Mouse (Mus musculus): ENCODE measurements at regions not wholly inside any gene's neighbourhood (a gene's known extent, or its start where the extent isn't known, plus 50 kb on each side); places are given as distances from the start of the nearest gene placed in this dataset.

- intact Hi-C loops (cut with DNase I), result no loop called here
- DNase-seq (ENCODE audit: extremely low spot score in 1 of 2, low spot score in 2 of 2), result no peak
Observed at GRCm38 (mm10) chr16:46613062-46613818, 114.9 kb upstream of the Nectin3 start.

GRCm38 (mm10) chr16:46605879-46606203, 107.5 kb upstream of the Nectin3 start:
- DNase-seq (ENCODE audit: extremely low spot score in 1 of 2, low spot score in 2 of 2), result no peak

GRCm38 (mm10) chr16:46605001-46605878, 106.9 kb upstream of the Nectin3 start:
- DNase-seq (ENCODE audit: extremely low spot score in 1 of 2, low spot score in 2 of 2), result no peak
- intact Hi-C loops (cut with DNase I), result no loop called here

More at GRCm38 (mm10) chr16:46605879-46606203, 107.5 kb upstream of the Nectin3 start:
- intact Hi-C loops (cut with DNase I), result no loop called here

GRCm38 (mm10) chr16:46592618-46593253, 94.4 kb upstream of the Nectin3 start:
- intact Hi-C loops (cut with DNase I), result no loop called here
- DNase-seq (ENCODE audit: extremely low spot score in 1 of 2, low spot score in 2 of 2), result no peak

- intact Hi-C loops (cut with DNase I), result no loop called here
- no peak for DNase-seq (ENCODE audit: extremely low spot score in 1 of 2, low spot score in 2 of 2)
Observed at GRCm38 (mm10) chr16:46587056-46587455, 88.7 kb upstream of the Nectin3 start.

GRCm38 (mm10) chr16:46584502-46584901, 86.2 kb upstream of the Nectin3 start:
- intact Hi-C loops (cut with DNase I), result no loop called here
- no peak for DNase-seq (ENCODE audit: extremely low spot score in 1 of 2, low spot score in 2 of 2)

- intact Hi-C loops (cut with DNase I), result no loop called here
- peak; percentile 30 to 45 for DNase-seq (ENCODE audit: extremely low spot score in 1 of 2, low spot score in 2 of 2)
Observed at GRCm38 (mm10) chr16:46581115-46581514, 82.8 kb upstream of the Nectin3 start.

GRCm38 (mm10) chr16:46574221-46574620, 75.9 kb upstream of the Nectin3 start:
- DNase-seq (ENCODE audit: extremely low spot score in 1 of 2, low spot score in 2 of 2), result peak in 1 of 2 experiments; percentile 17
- intact Hi-C loops (cut with DNase I), result no loop called here

- intact Hi-C loops (cut with DNase I), result no loop called here
- DNase-seq (ENCODE audit: extremely low spot score in 1 of 2, low spot score in 2 of 2), result no peak
Observed at GRCm38 (mm10) chr16:46567446-46567845, 69.1 kb upstream of the Nectin3 start.

- peak in 1 of 2 experiments; percentile 17 for DNase-seq (ENCODE audit: extremely low spot score in 1 of 2, low spot score in 2 of 2)
- intact Hi-C loops (cut with DNase I), result no loop called here
Observed at GRCm38 (mm10) chr16:46566020-46566581, 67.8 kb upstream of the Nectin3 start.

- DNase-seq (ENCODE audit: extremely low spot score in 1 of 2, low spot score in 2 of 2), result no peak
- intact Hi-C loops (cut with DNase I), result no loop called here
Observed at GRCm38 (mm10) chr16:46557281-46557680, 59.0 kb upstream of the Nectin3 start.

GRCm38 (mm10) chr16:46548207-46548606, 49.9 kb upstream of the Nectin3 start:
- intact Hi-C loops (cut with DNase I), result no loop called here
- DNase-seq (ENCODE audit: extremely low spot score in 1 of 2, low spot score in 2 of 2), result no peak

All from left cerebral cortex, postnatal 10 days (tissue).